ENCODE assay signal across 8 mouse cellular contexts in genomic region chr14:76413773-76414121, GRCm38 (mm10). TPM values are rescaled to one million over a fixed set of nuclear protein-coding genes. Genes with fewer than 3 reads are reported as not detected.
DNase-seq lines count a peak whose midpoint lies in the region; ATAC-seq and TF ChIP-seq lines count a peak whose summit lies in the region.

No protein-coding gene starts in this region.

- peaks cover 36% of the 10 kb centered on the region for H3K4me1 ChIP-seq in forebrain, embryonic 12.5 days
- H3K4me1 ChIP-seq in limb, embryonic 14.5 days (ENCODE audit: control insufficient read depth, insufficient read depth, low read length): peaks cover 31% of the 10 kb centered on the region
- H3K4me1 ChIP-seq in stomach, embryonic 14.5 days (ENCODE audit: control insufficient read depth, insufficient read depth, low read length): peaks cover 20% of the 10 kb centered on the region; the same call in 1 of the 2 replicates

- TF ChIP-seq POLR2A in limb, embryonic 14.5 days (IDR thresholded peaks at IDR 0.05; ENCODE audit: borderline replicate concordance, extremely low read depth, insufficient read depth, insufficient read length): no peak

- H3K27me3 ChIP-seq in forebrain, embryonic 12.5 days: no peaks in the 10 kb centered on the region
- H3K27me3 ChIP-seq in limb, embryonic 14.5 days (ENCODE audit: control insufficient read depth, insufficient read depth, low read length): no peaks in the 10 kb centered on the region
- H3K27me3 ChIP-seq in stomach, embryonic 14.5 days (ENCODE audit: control insufficient read depth, insufficient read depth, low read length): no peaks in the 10 kb centered on the region

- H3K9ac ChIP-seq in forebrain, embryonic 12.5 days: peak overlapping the region; percentile 100
- peak overlapping the region; percentile 97 for H3K9ac ChIP-seq in limb, embryonic 14.5 days (ENCODE audit: low read depth, low read length, severe bottlenecking)
- H3K9ac ChIP-seq in stomach, embryonic 14.5 days (replicated peaks; ENCODE audit: low read depth, low read length): peak overlapping the region; percentile 98

- peak overlapping the region; percentile 89 for H3K4me2 ChIP-seq in forebrain, embryonic 12.5 days
- H3K4me2 ChIP-seq in limb, embryonic 14.5 days (replicated peaks; ENCODE audit: low read depth, low read length, severe bottlenecking): peak overlapping the region; percentile 88
- peak overlapping the region; percentile 83 for H3K4me2 ChIP-seq in stomach, embryonic 14.5 days (replicated peaks; ENCODE audit: low read depth, low read length)

- DNase-seq in retina, adult 2 months (ENCODE audit: low read depth, low spot score): peak; percentile 8
- DNase-seq in retina, embryonic 14.5 days (ENCODE audit: low spot score): no peak
- peak; percentile 15 for DNase-seq in limb, embryonic 14.5 days (ENCODE audit: low spot score)
- no peak for DNase-seq in gastrocnemius, postnatal 4 days (ENCODE audit: low spot score in 2 of 2)
- no peak for DNase-seq in left cerebral cortex, postnatal 36 days (ENCODE audit: low spot score in 2 of 2)
- no peak for DNase-seq in right cerebral cortex, postnatal 10 days (ENCODE audit: low spot score in 2 of 2)

- peak overlapping the region; percentile 99 for H3K4me3 ChIP-seq in forebrain, embryonic 12.5 days (replicated peaks)
- peak overlapping the region; percentile 86 for H3K4me3 ChIP-seq in limb, embryonic 14.5 days (replicated peaks; ENCODE audit: low read length)
- peak overlapping the region; percentile 87 for H3K4me3 ChIP-seq in stomach, embryonic 14.5 days (ENCODE audit: low read depth, low read length)

- peaks cover 26% of the 10 kb centered on the region for H3K36me3 ChIP-seq in forebrain, embryonic 12.5 days (replicated peaks)
- H3K36me3 ChIP-seq in limb, embryonic 14.5 days (ENCODE audit: control insufficient read depth, insufficient read depth, low read length): peaks cover 23% of the 10 kb centered on the region
- H3K36me3 ChIP-seq in stomach, embryonic 14.5 days (ENCODE audit: control insufficient read depth, insufficient read depth, low read length): peaks cover 14% of the 10 kb centered on the region; the same call in 1 of the 2 replicates

- peak overlapping the region; percentile 100 for H3K27ac ChIP-seq in forebrain, embryonic 12.5 days
- H3K27ac ChIP-seq in limb, embryonic 14.5 days (replicated peaks; ENCODE audit: low read depth, low read length): peak overlapping the region; percentile 97
- H3K27ac ChIP-seq in stomach, embryonic 14.5 days (ENCODE audit: low read length): peak overlapping the region; percentile 99

- no peaks in the 10 kb centered on the region for H3K9me3 ChIP-seq in forebrain, embryonic 12.5 days
- H3K9me3 ChIP-seq in limb, embryonic 14.5 days (ENCODE audit: control insufficient read depth, low read length): no peaks in the 10 kb centered on the region
- no peaks in the 10 kb centered on the region for H3K9me3 ChIP-seq in stomach, embryonic 14.5 days (ENCODE audit: control insufficient read depth, low read depth, low read length)

- WGBS in forebrain, embryonic 12.5 days: 0% methylated on average over 10 of the region's 10 CpGs
- WGBS in limb, embryonic 14.5 days: under 1% methylated on average over 10 of the region's 10 CpGs
- WGBS in stomach, embryonic 14.5 days: 0% methylated on average over 10 of the region's 10 CpGs

- no peak for ATAC-seq in forebrain, embryonic 12.5 days (ENCODE audit: low FRiP score)
- no peak for ATAC-seq in limb, embryonic 14.5 days (ENCODE audit: low FRiP score, low read depth)
- no peak for ATAC-seq in stomach, embryonic 14.5 days (ENCODE audit: insufficient number of reproducible peaks, insufficient read depth, low FRiP score, low read depth)

- intact Hi-C loops in left cerebral cortex, postnatal 36 days (cut with DNase I): loop anchor here (1.0 to 10.0 kb wide), 3 partner anchors 261 to 599 kb away; no protein-coding TSS in a partner anchor

RNA-seq across cellular contexts. Expression of gene Tsc22d1, which starts 1.0 kb away (rescaled TPM):
- 381 and 460 TPM in 2 replicates for polyA plus RNA-seq in forebrain, embryonic 12.5 days (2016; fragmentation: Nextera tagmentation; extraction: Ambion mirVana)
- polyA plus RNA-seq in limb, embryonic 14.5 days (2012; rRNA removed): 484 and 506 TPM in 2 replicates
- polyA plus RNA-seq in limb, embryonic 14.5 days (2014; fragmentation: Nextera tagmentation; extraction: Ambion mirVana): 686 and 769 TPM in 2 replicates
- 656 and 673 TPM in 2 replicates for polyA plus RNA-seq in stomach, embryonic 14.5 days (2014; fragmentation: Nextera tagmentation; extraction: Ambion mirVana)
- total RNA-seq in gastrocnemius, postnatal 4 days (2021): 100 to 1,000 TPM; 244 to 259 TPM
- total RNA-seq in left cerebral cortex, postnatal 36 days (2021): 100 to 1,000 TPM; 600 to 618 TPM

Comparison
In these comparisons a context has a peak if more than half of its experiments do, and no peak if none do; other contexts are left out.
1. DNase-seq: peak in retina, adult 2 months (single experiment) and limb, embryonic 14.5 days (single experiment); none in retina, embryonic 14.5 days (single experiment), gastrocnemius, postnatal 4 days (0 of 2), left cerebral cortex, postnatal 36 days (0 of 2) and right cerebral cortex, postnatal 10 days (0 of 2).
2. Peak in every context shown above with its lines, with median percentiles within 50 percentile points of each other: H3K27ac ChIP-seq, H3K4me2 ChIP-seq, H3K4me3 ChIP-seq and H3K9ac ChIP-seq.